Mouse (Mus musculus) liver, postnatal 0 days (tissue): ENCODE results near the gene Kif3a.

Experiments
- CTCF ChIP-seq: sonication (generic); IDR thresholded peaks from 2 replicates; pipeline ENCODE4 v1.5.1; 2016; ENCODE audit warnings: antibody characterized with exemption, low read depth
- EP300 ChIP-seq: IDR thresholded peaks from 2 replicates; pipeline ENCODE4 v1.6.1; 2016; ENCODE audit warnings: antibody characterized with exemption, low read depth, mild to moderate bottlenecking

DNA sequence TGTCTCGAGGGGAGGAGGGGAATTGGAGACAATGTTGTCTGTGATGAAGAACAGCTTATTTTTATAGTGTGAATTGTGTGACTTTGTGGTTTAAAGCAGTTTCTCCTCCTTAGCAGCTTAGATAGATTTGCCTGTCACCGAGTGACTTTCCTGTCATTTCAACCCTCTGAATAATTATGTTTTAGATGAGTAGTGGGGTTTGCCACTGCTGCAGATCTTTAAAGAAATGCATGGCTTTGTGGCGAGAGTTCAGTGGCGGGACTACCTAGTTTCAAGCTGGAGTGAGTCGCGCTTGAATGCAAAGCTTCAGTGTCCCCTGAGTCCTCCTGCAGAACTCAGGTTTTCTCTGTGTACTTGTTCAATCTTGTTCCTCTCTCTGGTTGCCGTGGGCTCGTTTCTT, 21.1 kb downstream of the Kif3a start:
- TF ChIP-seq EP300 (no peak), CTCF (no peak)
